Mouse (Mus musculus) heart, embryonic 14.5 days (tissue): ENCODE results near the gene Sparc. TPM values are rescaled to one million over a fixed set of nuclear protein-coding genes. Genes with fewer than 3 reads are reported as not detected.
A peak's percentile ranks its signal among the peaks of the same experiment; 100 is the strongest.

Experiments
- ATAC-seq: fragments of 200-750 bp; cut with Nextera tagmentation; 2 replicates; pipeline ENCODE4 v1.8.0; 2017; ENCODE audit warnings: low read depth, moderate TSS enrichment; ENCODE audit not compliant: insufficient number of reproducible peaks, insufficient read depth, low FRiP score
- H3K27ac ChIP-seq, 2 experiments: fragments of 200-500 bp in 1 of 2; fragments of 300-500 bp in 1 of 2; sonication (generic) in 1 of 2; replicated peaks in 1 of 2; 2 replicates each; pipeline ENCODE4 v1.5.1; 2012 to 2014; ENCODE audit warnings: low read depth in 2 of 2, low read length in 2 of 2, control low read depth in 1 of 2, mild to moderate bottlenecking in 1 of 2, mixed read lengths in 1 of 2; ENCODE audit not compliant: control insufficient read depth in 1 of 2, insufficient read depth in 1 of 2
- H3K27me3 ChIP-seq: fragments of 300-500 bp; sonication (generic); 2 replicates; pipeline ENCODE4 v1.6.1; 2014; ENCODE audit warnings: mild to moderate bottlenecking, low read length, control low read depth; ENCODE audit not compliant: control insufficient read depth, insufficient read depth
- H3K36me3 ChIP-seq: fragments of 300-500 bp; sonication (generic); 2 replicates; pipeline ENCODE4 v1.6.1; 2014; ENCODE audit warnings: mild to moderate bottlenecking, control low read depth, low read length, mixed read lengths; ENCODE audit not compliant: control insufficient read depth, insufficient read depth
- H3K4me1 ChIP-seq, 2 experiments: fragments of 200-500 bp in 1 of 2; fragments of 300-500 bp in 1 of 2; sonication (generic) in 1 of 2; 2 replicates each; pipeline ENCODE4 v1.6.1; 2012 to 2014; ENCODE audit warnings: low read length in 2 of 2, control low read depth in 1 of 2, mixed read lengths in 1 of 2; ENCODE audit not compliant: control insufficient read depth in 2 of 2, insufficient read depth in 2 of 2
- H3K4me2 ChIP-seq: fragments of 300-500 bp; sonication (generic); 2 replicates; pipeline ENCODE4 v1.6.1; 2014; ENCODE audit warnings: mild to moderate bottlenecking, low read length
- H3K4me3 ChIP-seq, 2 experiments: fragments of 200-500 bp in 1 of 2; fragments of 300-500 bp in 1 of 2; sonication (generic) in 1 of 2; 2 replicates each; pipeline ENCODE4 v1.5.1; 2012 to 2014; ENCODE audit warnings: low read length in 2 of 2, mild to moderate bottlenecking in 2 of 2, control low read depth in 1 of 2, low read depth in 1 of 2, moderate library complexity in 1 of 2; ENCODE audit not compliant: control insufficient read depth in 1 of 2, insufficient read depth in 1 of 2
- H3K9ac ChIP-seq: fragments of 300-500 bp; sonication (generic); 2 replicates; pipeline ENCODE4 v1.6.1; 2014; ENCODE audit warnings: mild to moderate bottlenecking, low read length
- H3K9me3 ChIP-seq: fragments of 300-500 bp; sonication (generic); 2 replicates; pipeline ENCODE4 v1.6.1; 2016; ENCODE audit warnings: low read length, control low read depth; ENCODE audit not compliant: control insufficient read depth
- WGBS: fragments of 180-500 bp; shearing (Covaris S2); extraction: QIAGEN DNeasy Blood & Tissue Kit; methylation state at CpG from one replicate; pipeline ENCODE4 v1.1.7; 2014; 5-methylcytosine and 5-hydroxymethylcytosine counted together
- polyA plus RNA-seq: library from polyadenylated mRNA; unstranded; fragments of >200 nt; fragmentation: Nextera tagmentation; extraction: Ambion mirVana; gene quantifications from 2 replicates; pipeline ENCODE4 v1.2.1, GENCODE M21; 2014

The Sparc gene
- polyA plus RNA-seq, 1 experiment from 2014 or later, result 1,849 TPM

DNA sequence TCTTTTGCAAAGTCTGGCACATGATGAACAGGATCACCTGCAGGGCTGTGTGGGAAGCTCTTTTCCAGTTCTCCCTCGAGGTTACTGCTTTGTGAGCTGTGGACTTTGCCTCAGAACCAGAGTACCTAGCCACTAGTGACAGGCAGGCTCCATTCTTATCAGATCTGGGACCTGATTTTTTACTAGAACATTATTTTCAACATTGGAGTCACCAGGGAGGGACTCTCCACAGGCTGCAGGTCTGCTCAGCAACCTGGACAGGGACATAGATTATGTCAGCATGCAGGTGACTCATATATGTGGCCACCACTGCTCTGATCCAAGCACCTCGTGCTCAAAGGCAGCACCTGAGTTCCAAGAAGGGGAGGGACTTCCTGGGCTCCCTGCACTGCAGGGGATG lies 32.2 kb upstream of the Sparc start:
- H3K27ac ChIP-seq, result no peak overlapping the region
- H3K9me3 ChIP-seq, result no peaks in the 10 kb centered on the region
- peaks cover 8 to 13% of the 10 kb centered on the region in 2 experiments for H3K4me1 ChIP-seq
- no peak overlapping the region for H3K4me3 ChIP-seq
- no peaks in the 10 kb centered on the region for H3K27me3 ChIP-seq
- H3K9ac ChIP-seq, result no peak overlapping the region
- ATAC-seq, result no peak
- WGBS, result 76% methylated on average over 2 of the region's 2 CpGs
- H3K4me2 ChIP-seq, result no peak overlapping the region
- H3K36me3 ChIP-seq, result peaks cover 36% of the 10 kb centered on the region

DNA sequence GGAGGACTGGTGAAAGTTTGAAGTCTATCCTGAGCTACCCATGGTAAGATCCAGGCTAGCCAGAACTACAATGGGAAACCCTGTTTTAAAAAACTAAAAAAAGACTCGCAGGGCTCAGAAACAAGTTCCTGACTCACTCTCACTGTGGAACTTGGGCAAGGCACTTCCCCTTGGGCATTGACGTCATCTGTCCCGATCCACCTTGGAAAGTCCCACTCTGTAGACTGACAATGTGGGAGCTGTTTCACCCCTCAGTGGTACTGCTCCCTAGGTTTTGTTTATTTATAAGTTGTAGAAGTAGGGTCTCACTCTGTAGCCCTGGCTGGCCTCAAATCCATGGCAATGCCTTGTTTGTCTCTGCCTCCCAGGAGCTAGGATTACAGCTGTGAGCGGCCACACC lies 30.7 kb upstream of the Sparc start:
- H3K4me2 ChIP-seq, result no peak overlapping the region
- peaks cover 48% of the 10 kb centered on the region for H3K36me3 ChIP-seq
- H3K9me3 ChIP-seq, result no peaks in the 10 kb centered on the region
- WGBS, result 84% methylated on average over 4 of the region's 4 CpGs
- H3K4me3 ChIP-seq, result no peak overlapping the region
- no peak for ATAC-seq
- H3K27ac ChIP-seq, result no peak overlapping the region
- H3K27me3 ChIP-seq, result no peaks in the 10 kb centered on the region
- H3K9ac ChIP-seq, result no peak overlapping the region
- peaks cover 2 to 4% of the 10 kb centered on the region in 2 experiments; a peak in 3 of 4 replicates for H3K4me1 ChIP-seq

DNA sequence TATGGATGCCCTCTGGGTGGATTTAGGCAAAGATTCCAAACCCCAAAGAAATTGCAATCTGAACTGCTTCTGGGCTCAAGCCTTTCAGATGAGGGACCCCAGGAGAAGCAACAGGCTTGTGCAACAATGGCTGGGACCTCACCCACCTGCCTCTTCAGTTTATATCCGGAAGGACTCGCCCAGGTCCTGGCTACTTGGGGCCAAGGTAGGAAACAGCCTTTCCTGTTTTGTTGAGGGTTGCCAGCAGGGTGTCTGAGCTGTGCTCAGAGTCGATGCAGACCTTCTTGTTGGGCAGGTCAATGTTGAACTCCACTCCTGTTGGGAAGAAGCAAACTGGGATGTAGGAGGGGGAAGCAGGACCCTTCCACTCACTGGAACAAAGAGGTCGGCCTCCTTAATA lies 27.3 kb upstream of the Sparc start:
- Histone ChIP-seq H3K4me1 (no peaks in the 10 kb centered on the region), H3K27me3 (no peaks in the 10 kb centered on the region), H3K36me3 (peaks cover 54% of the 10 kb centered on the region), H3K27ac (no peak overlapping the region), H3K4me3 (no peak overlapping the region), H3K4me2 (no peak overlapping the region), H3K9ac (no peak overlapping the region), H3K9me3 (no peaks in the 10 kb centered on the region)
- WGBS, result 70% methylated on average over 4 of the region's 4 CpGs
- ATAC-seq, result no peak

DNA sequence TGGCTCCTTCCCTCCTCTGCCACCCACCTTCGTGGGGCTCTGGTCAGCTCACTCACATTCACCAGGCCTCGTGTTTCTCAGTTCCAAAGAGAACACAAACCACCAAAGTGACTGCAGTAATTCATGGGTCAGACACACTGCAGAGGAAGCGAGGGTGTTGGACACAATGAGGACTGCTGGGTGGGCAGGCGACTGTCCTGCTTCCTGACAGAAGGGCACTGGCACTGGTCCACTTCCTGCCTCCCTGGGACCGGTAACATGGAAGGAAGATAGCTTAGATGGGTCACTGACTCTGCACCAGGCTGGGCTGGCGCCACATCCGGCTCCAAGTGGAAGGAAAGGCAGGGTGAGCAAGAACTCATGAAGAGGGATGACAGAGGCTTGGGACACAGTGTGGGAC lies 26.5 kb upstream of the Sparc start:
- H3K9ac ChIP-seq, result no peak overlapping the region
- peaks cover 52% of the 10 kb centered on the region for H3K36me3 ChIP-seq
- peaks cover 0 to 2% of the 10 kb centered on the region in 2 experiments; a peak in 1 of 4 replicates for H3K4me1 ChIP-seq
- no peaks in the 10 kb centered on the region for H3K9me3 ChIP-seq
- WGBS, result 63% methylated on average over 7 of the region's 7 CpGs
- H3K4me3 ChIP-seq, result no peak overlapping the region
- H3K4me2 ChIP-seq, result no peak overlapping the region
- H3K27me3 ChIP-seq, result no peaks in the 10 kb centered on the region
- H3K27ac ChIP-seq, result peak overlapping the region in 1 of 2 experiments; percentile 31; a peak in 2 of 4 replicates
- ATAC-seq, result no peak

DNA sequence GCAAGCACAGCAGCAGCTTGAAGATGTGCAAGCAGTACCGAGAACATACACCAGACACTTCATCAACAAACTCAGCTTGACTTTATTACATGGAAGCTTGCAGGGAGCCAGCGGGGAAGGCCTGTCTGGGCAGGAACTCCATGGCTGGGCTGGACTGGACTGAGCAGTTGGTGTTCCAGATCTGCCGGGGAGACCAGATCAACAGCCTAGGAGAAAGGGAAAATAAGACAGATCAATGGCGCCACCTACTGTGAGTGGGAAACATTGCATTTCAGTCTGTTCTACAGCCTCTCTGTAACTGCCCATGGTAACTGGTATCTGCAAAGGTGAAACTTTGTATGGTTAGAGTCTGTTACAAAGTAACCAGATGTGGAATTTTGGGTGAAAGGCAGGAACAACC lies 23.6 kb upstream of the Sparc start:
- no peak overlapping the region for H3K4me2 ChIP-seq
- H3K4me3 ChIP-seq, result no peak overlapping the region
- H3K27me3 ChIP-seq, result no peaks in the 10 kb centered on the region
- H3K36me3 ChIP-seq, result peaks cover 39% of the 10 kb centered on the region
- no peak overlapping the region for H3K9ac ChIP-seq
- 13% methylated on average over 4 of the region's 4 CpGs for WGBS
- no peaks in the 10 kb centered on the region for H3K9me3 ChIP-seq
- peak; percentile 36 for ATAC-seq
- peaks cover 2 to 7% of the 10 kb centered on the region in 2 experiments; a peak in 2 of 4 replicates for H3K4me1 ChIP-seq
- no peak overlapping the region for H3K27ac ChIP-seq

DNA sequence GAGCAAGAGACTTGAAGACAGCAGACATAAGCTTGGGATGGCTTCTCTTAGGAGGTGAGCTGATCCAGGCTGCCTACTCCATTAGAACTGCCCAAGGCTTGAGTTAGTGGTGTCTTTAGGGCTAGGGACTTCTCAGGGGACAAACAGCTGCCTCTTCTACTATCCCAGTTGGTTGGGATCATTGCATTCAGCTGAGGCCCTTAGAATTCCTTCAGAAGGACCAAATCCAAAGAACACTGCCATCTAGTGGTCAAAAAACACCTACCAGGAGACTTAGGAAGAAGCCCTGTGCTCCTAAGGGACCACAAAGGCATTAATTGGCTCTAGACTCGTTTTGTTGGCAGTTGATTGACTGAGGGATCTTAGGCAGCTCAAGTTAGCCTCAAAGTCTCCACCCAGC lies 21.8 kb upstream of the Sparc start:
- H3K36me3 ChIP-seq, result peaks cover 21% of the 10 kb centered on the region
- no peak overlapping the region for H3K4me2 ChIP-seq
- no peak overlapping the region for H3K4me3 ChIP-seq
- H3K27ac ChIP-seq, result 0 out of 4 replicates have a peak overlapping the region, but pooled peaks of 1 of the 2 experiments have one; percentile 11
- no peaks in the 10 kb centered on the region for H3K9me3 ChIP-seq
- ATAC-seq, result no peak
- no peak overlapping the region for H3K9ac ChIP-seq
- 5% methylated on average over 1 of the region's 1 CpGs for WGBS
- peaks cover 2 to 9% of the 10 kb centered on the region in 2 experiments; a peak in 2 of 4 replicates for H3K4me1 ChIP-seq
- H3K27me3 ChIP-seq, result no peaks in the 10 kb centered on the region

DNA sequence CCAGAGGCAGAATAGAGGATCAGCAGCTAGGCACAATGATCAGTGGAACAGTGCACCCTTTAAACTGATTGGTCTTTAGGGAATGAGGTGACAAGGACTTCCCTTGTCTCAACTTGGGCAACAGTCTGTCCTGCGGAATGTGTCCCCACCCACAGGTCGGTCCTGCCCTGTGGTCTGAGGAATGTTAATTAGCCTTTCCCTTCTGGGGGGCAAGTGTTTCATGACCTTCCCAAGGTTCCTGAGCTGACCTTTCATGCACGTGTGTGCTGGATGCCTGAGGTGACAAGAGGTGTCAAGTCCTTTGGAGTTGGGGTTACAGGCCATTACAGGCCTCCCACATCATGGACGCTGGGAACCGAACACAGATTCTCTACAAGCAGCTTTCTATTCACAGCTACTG lies 16.7 kb upstream of the Sparc start:
- no peak overlapping the region for H3K9ac ChIP-seq
- H3K4me2 ChIP-seq, result no peak overlapping the region
- no peaks in the 10 kb centered on the region for H3K36me3 ChIP-seq
- no peak overlapping the region for H3K27ac ChIP-seq
- no peak overlapping the region for H3K4me3 ChIP-seq
- H3K27me3 ChIP-seq, result no peaks in the 10 kb centered on the region
- H3K4me1 ChIP-seq, result peaks cover 2 to 15% of the 10 kb centered on the region in 2 experiments; a peak in 2 of 4 replicates
- no peaks in the 10 kb centered on the region for H3K9me3 ChIP-seq
- ATAC-seq, result no peak
- WGBS, result 58% methylated on average over 5 of the region's 5 CpGs

DNA sequence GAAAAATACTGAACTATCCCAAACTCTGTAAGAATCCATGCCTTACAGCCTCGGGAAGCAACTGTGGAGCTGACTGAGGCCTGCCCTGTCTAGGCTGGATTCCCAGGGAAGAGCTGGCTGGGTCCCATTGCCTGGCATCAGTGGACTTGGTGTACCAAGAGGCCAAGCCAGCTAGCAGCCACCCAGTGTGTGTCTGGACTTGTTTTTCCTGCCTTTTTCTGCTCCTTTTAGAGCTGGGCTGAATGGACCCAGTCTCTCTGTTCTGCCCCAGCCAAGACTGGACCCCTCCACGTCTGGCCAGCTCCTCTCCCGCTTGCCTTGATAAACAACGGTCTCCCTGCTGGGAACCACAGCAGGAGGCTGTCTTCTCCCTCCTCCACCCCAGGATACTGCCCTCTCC lies 15.0 kb upstream of the Sparc start:
- no peak for ATAC-seq
- WGBS, result 32% methylated on average over 4 of the region's 4 CpGs
- Histone ChIP-seq H3K36me3 (no peaks in the 10 kb centered on the region), H3K27ac (no peak overlapping the region), H3K4me2 (no peak overlapping the region), H3K4me1 (peaks cover 4 to 18% of the 10 kb centered on the region in 2 experiments; a peak in 3 of 4 replicates), H3K27me3 (no peaks in the 10 kb centered on the region), H3K9me3 (no peaks in the 10 kb centered on the region), H3K4me3 (no peak overlapping the region), H3K9ac (no peak overlapping the region)
